Mouse (Mus musculus) liver, embryonic 11.5 days (tissue): ENCODE data around the gene E130308A19Rik. TPM values are rescaled to one million over a fixed set of nuclear protein-coding genes. Genes with fewer than 3 reads are reported as not detected.

Experiments used
- ATAC-seq: fragments of 200-750 bp; cut with Nextera tagmentation; replicated peaks from 2 replicates; pipeline ENCODE4 v1.8.0; 2017; ENCODE audit warnings: moderate number of reproducible peaks, mild to moderate bottlenecking, moderate TSS enrichment, moderate library complexity; ENCODE audit not compliant: low FRiP score
- DNase-seq: peaks from one replicate; pipeline ENCODE4 v3.0.0-alpha.2; 2017; ENCODE audit warnings: low spot score
- H3K27ac ChIP-seq: fragments of 300-500 bp; sonication (generic); 2 replicates; pipeline ENCODE4 v1.5.1; 2014; ENCODE audit warnings: mild to moderate bottlenecking, low read depth, low read length, control low read depth
- H3K27me3 ChIP-seq: fragments of 300-500 bp; sonication (generic); replicated peaks from 2 replicates; pipeline ENCODE4 v1.6.1; 2014; ENCODE audit warnings: low read length, mixed read lengths; ENCODE audit not compliant: control insufficient read depth, insufficient read depth
- H3K36me3 ChIP-seq: fragments of 300-500 bp; sonication (generic); 2 replicates; pipeline ENCODE4 v1.6.1; 2014; ENCODE audit warnings: mild to moderate bottlenecking, low read length, moderate library complexity, mixed read lengths; ENCODE audit not compliant: control insufficient read depth, insufficient read depth
- H3K4me1 ChIP-seq: fragments of 300-500 bp; sonication (generic); replicated peaks from 2 replicates; pipeline ENCODE4 v1.6.1; 2014; ENCODE audit warnings: low read length, mixed read lengths; ENCODE audit not compliant: control insufficient read depth, insufficient read depth
- H3K4me2 ChIP-seq: fragments of 300-500 bp; sonication (generic); 2 replicates; pipeline ENCODE4 v1.6.1; 2014; ENCODE audit warnings: mild to moderate bottlenecking, control low read depth, moderate library complexity
- H3K4me3 ChIP-seq: fragments of 300-500 bp; sonication (generic); 2 replicates; pipeline ENCODE4 v1.5.1; 2014; ENCODE audit warnings: low read depth, low read length, control low read depth
- H3K9ac ChIP-seq: fragments of 300-500 bp; sonication (generic); 2 replicates; pipeline ENCODE4 v1.6.1; 2014; ENCODE audit warnings: low read depth, low read length, control low read depth
- H3K9me3 ChIP-seq: fragments of 300-500 bp; sonication (generic); 2 replicates; pipeline ENCODE4 v1.6.1; 2016; ENCODE audit warnings: low read length, inconsistent platforms, mixed read lengths; ENCODE audit not compliant: control insufficient read depth
- WGBS: fragments of 180-500 bp; shearing (Covaris S2); extraction: QIAGEN DNeasy Blood & Tissue Kit; methylation state at CpG from one replicate; pipeline ENCODE4 v1.1.7; 2014; 5-methylcytosine and 5-hydroxymethylcytosine counted together
- polyA plus RNA-seq: library from polyadenylated mRNA; unstranded; fragments of >200 nt; fragmentation: Nextera tagmentation; extraction: Ambion mirVana; gene quantifications from 2 replicates; pipeline ENCODE4 v1.2.1, GENCODE M21; 2014

Gene E130308A19Rik
- polyA plus RNA-seq, 1 experiment from 2014 or later: 18.5 TPM

DNA sequence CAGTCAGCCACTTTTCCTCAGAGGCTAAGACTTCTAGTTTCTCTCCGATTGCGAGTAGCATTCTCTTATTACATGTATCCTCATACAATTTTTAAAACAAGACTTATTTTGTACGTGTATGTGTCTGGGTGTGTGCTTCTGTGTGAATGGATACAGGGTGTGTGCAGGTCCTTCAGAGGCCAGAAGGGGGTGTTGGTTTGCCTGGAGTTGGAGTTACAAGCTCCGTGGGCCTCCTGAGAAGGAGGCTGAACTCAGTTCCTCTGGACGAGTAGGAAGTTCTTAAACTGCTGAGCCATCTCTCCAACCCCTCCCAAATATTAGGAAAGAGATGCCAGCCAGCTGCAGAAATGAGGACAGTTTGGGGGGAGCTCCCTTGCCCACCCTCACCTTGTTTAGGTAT is 182.4 kb downstream of the E130308A19Rik start:
- no peak overlapping the region for H3K9ac ChIP-seq
- ATAC-seq: no peak
- H3K27ac ChIP-seq: no peak overlapping the region
- DNase-seq: no peak
- no peak overlapping the region; the same call in 1 of the 2 replicates for H3K4me2 ChIP-seq
- no peaks in the 10 kb centered on the region for H3K9me3 ChIP-seq
- WGBS: 67% methylated on average over 5 of the region's 5 CpGs
- H3K4me1 ChIP-seq: peaks cover 16% of the 10 kb centered on the region
- no peaks in the 10 kb centered on the region for H3K27me3 ChIP-seq
- no peak overlapping the region for H3K4me3 ChIP-seq
- no peaks in the 10 kb centered on the region for H3K36me3 ChIP-seq

Other genes starting within 250 kb of the E130308A19Rik start
- gene Susd1, start 187.6 kb upstream of the E130308A19Rik start, polyA plus RNA-seq: 15.8 and 20.8 TPM in 2 replicates
- 77.7 and 80.0 TPM in 2 replicates for gene Ptbp3, start 76.8 kb upstream of the E130308A19Rik start, polyA plus RNA-seq
- 22.4 and 25.8 TPM in 2 replicates for gene Hsdl2, start 44.6 kb upstream of the E130308A19Rik start, polyA plus RNA-seq
- 49.9 and 53.8 TPM in 2 replicates for gene Inip, start 175.4 kb downstream of the E130308A19Rik start, polyA plus RNA-seq
- 5.7 and 6.5 TPM in 2 replicates for gene Snx30, start 179.6 kb downstream of the E130308A19Rik start, polyA plus RNA-seq